Comparison of ENCODE assay signal across 25 mouse cellular contexts in genomic region chr13:106332025-106332424, GRCm38 (mm10).
"Had no signal": no experiment of that assay in that cellular context is flagged by ENCODE, and none has a peak within 500 bp of the region (broad histone marks: within the 10 kb centered on the region; RNA-seq: fewer than 3 reads in every experiment).

No protein-coding gene starts in this region.

- H3K9ac ChIP-seq: embryonic facial prominence, embryonic 12.5 days; embryonic facial prominence, embryonic 13.5 days; embryonic facial prominence, embryonic 15.5 days; forebrain, embryonic 15.5 days; forebrain, postnatal 0 days had no signal

- DNase-seq: cerebellum, adult 8-10 months; cerebellum, adult 9-10 months; cerebellum, adult 9-11 months; cerebellum, postnatal 10 days; cerebellum, postnatal 14 days; cerebellum, postnatal 36 days; embryo, embryonic 11 days; forebrain, postnatal 0 days; gastrocnemius, adult 2 months; gastrocnemius, postnatal 10 days; gastrocnemius, postnatal 14 days; gastrocnemius, postnatal 25 days; gastrocnemius, postnatal 36 days; heart, adult 11 months; heart, adult 18-20 months; heart, adult 2 months had no signal

- H3K4me2 ChIP-seq: embryonic facial prominence, embryonic 12.5 days; embryonic facial prominence, embryonic 13.5 days; embryonic facial prominence, embryonic 15.5 days; forebrain, embryonic 15.5 days; heart, embryonic 11.5 days had no signal

- H3K4me1 ChIP-seq: embryonic facial prominence, embryonic 10.5 days; embryonic facial prominence, embryonic 12.5 days; embryonic facial prominence, embryonic 13.5 days; embryonic facial prominence, embryonic 15.5 days; forebrain, embryonic 15.5 days; heart, embryonic 10.5 days had no signal

- H3K9me3 ChIP-seq: embryonic facial prominence, embryonic 10.5 days; embryonic facial prominence, embryonic 12.5 days; embryonic facial prominence, embryonic 13.5 days; embryonic facial prominence, embryonic 15.5 days; forebrain, embryonic 15.5 days; heart, embryonic 10.5 days had no signal

- H3K27ac ChIP-seq: embryonic facial prominence, embryonic 10.5 days; embryonic facial prominence, embryonic 12.5 days; embryonic facial prominence, embryonic 13.5 days; embryonic facial prominence, embryonic 15.5 days; forebrain, embryonic 15.5 days; gastrocnemius, adult 2 months; heart, adult 2 months; heart, embryonic 10.5 days had no signal

- ATAC-seq: forebrain, embryonic 14.5 days; forebrain, embryonic 15.5 days; forebrain, postnatal 0 days had no signal

- H3K4me3 ChIP-seq: embryonic facial prominence, embryonic 10.5 days; embryonic facial prominence, embryonic 12.5 days; embryonic facial prominence, embryonic 13.5 days; embryonic facial prominence, embryonic 15.5 days; erythroblast, embryonic 14.5 days; forebrain, embryonic 15.5 days; gastrocnemius, adult 2 months; heart, adult 2 months; heart, embryonic 10.5 days had no signal

- H3K27me3 ChIP-seq: embryonic facial prominence, embryonic 12.5 days; embryonic facial prominence, embryonic 13.5 days; embryonic facial prominence, embryonic 15.5 days; forebrain, embryonic 15.5 days had no signal

- H3K36me3 ChIP-seq: embryonic facial prominence, embryonic 10.5 days; embryonic facial prominence, embryonic 12.5 days; embryonic facial prominence, embryonic 13.5 days; embryonic facial prominence, embryonic 15.5 days; forebrain, embryonic 15.5 days; heart, embryonic 10.5 days had no signal
